Mouse (Mus musculus): ENCODE measurements around the gene Apbb1. TPM values are rescaled to one million over a fixed set of nuclear protein-coding genes. Genes with fewer than 3 reads are reported as not detected.

Apbb1 gene
- polyA plus RNA-seq, 1 experiment, result 16.0 TPM

DNA sequence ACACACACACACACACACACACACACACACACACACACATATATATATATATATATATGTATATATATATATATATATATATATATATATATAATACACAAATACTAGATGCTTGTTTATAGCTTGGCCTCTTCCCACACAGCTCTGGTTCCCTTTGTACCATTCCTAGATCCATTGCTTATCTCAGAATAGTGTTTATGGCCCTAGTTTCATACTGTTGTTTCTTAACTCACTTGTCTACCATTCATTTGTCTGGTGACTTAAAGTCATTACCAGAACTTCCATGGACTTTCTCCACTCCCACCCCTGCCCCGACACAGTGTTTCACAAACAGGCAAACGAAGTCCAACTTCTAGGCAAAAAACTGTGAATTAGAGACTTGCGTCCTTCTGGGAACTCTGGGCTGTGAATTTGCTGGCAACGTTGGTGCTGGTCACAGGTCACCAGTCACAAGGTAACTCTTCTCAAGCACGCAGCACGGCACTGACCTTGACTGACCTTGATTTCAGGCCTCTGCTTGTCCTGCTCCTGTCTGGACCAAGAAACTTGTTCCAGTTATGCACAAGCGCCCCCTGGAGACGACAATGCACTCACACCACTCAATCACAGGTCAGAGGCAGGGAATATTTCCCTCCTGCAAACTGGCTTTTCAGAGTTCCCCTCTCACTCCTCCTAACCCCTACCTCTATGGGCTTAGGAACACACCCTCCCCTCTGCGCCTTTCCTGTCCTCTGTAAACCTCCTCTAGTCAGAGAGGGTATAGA, 21.6 kb upstream of the Apbb1 start:
- H3K9me3 ChIP-seq (replicated peaks; ENCODE audit: control insufficient read depth, insufficient read depth, low read length, poor library complexity, severe bottlenecking), result no peaks in the 10 kb centered on the region
- TF ChIP-seq CTCF (IDR thresholded peaks at IDR 0.05; ENCODE audit: low read depth, low read length), result peak; percentile 85
- TF ChIP-seq POLR2A (IDR thresholded peaks at IDR 0.05; ENCODE audit: insufficient read depth, low read length), result no peak
- TF ChIP-seq EP300 (IDR thresholded peaks at IDR 0.05; ENCODE audit: insufficient read depth, low read depth, low read length), result 0 out of 2 replicates have a peak, but pooled peaks have one; percentile 73
- no peak overlapping the region for H3K4me3 ChIP-seq (ENCODE audit: low read depth, low read length)
- no peaks in the 10 kb centered on the region for H3K4me1 ChIP-seq (ENCODE audit: control insufficient read depth, insufficient read depth, low read length)
- no peaks in the 10 kb centered on the region for H3K36me3 ChIP-seq (ENCODE audit: control insufficient read depth, insufficient read depth, low read length, poor library complexity, severe bottlenecking)
- H3K27ac ChIP-seq (ENCODE audit: insufficient read depth, low read length), result no peak overlapping the region
- H3K9ac ChIP-seq (ENCODE audit: low read depth, poor library complexity, severe bottlenecking), result no peak overlapping the region
- H3K27me3 ChIP-seq (ENCODE audit: control insufficient read depth, insufficient read depth, low read length, poor library complexity, severe bottlenecking), result no peaks in the 10 kb centered on the region

DNA sequence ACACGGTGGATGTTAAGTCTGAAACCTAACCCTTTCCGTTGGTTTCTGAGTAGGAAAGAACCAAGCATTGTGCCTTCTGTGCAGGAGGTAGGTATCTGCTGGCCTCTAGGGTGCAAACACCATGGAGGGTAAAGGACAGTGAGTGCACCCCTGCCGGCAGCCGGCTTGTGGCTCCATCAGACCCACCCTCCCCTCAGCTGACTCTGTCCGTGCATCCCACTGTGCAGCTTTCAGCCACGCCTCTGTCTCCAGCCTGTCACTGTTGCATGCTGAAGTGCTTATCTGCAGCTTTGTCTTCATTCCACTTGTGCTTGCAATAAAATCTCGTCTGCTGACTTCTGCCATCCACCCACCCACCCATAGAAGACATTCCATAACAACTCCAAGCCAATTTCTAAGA, 8.6 kb upstream of the Apbb1 start:
- no peak overlapping the region for H3K9ac ChIP-seq (ENCODE audit: low read depth, poor library complexity, severe bottlenecking)
- no peaks in the 10 kb centered on the region for H3K27me3 ChIP-seq (ENCODE audit: control insufficient read depth, insufficient read depth, low read length, poor library complexity, severe bottlenecking)
- no peaks in the 10 kb centered on the region for H3K36me3 ChIP-seq (ENCODE audit: control insufficient read depth, insufficient read depth, low read length, poor library complexity, severe bottlenecking)

DNA sequence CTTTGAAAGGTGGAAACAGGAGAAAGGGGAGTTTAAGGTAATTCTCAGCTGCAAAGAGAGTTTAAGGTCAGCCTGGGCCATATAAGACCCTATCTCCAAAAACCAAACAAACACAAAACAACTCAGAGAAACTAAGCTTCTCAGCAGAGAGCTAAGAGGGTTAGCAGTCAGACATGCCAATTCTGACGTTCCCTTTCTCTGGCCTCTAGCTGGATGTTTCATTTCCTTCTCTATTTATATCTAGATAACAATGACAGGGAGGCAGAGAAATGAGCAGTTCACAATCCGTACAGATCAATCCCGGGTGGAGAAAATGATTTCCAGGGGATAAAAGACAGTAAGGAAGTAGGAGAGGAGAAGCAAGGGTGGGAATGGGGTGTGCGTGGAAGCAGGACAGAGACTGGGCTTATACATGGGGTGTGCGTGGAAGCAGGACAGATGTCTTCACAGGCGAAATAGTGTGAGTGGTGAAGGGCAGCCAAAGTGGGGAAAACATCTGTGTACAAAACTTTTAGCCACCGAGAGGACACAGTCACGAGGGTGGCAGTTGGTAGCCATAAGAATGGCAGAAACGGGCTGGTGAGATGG, 7.0 kb upstream of the Apbb1 start:
- TF ChIP-seq EP300 (IDR thresholded peaks at IDR 0.05; ENCODE audit: insufficient read depth, low read depth, low read length) (no peak), CTCF (IDR thresholded peaks at IDR 0.05; ENCODE audit: low read depth, low read length) (no peak), POLR2A (IDR thresholded peaks at IDR 0.05; ENCODE audit: insufficient read depth, low read length) (no peak)
- Histone ChIP-seq H3K36me3 (ENCODE audit: control insufficient read depth, insufficient read depth, low read length, poor library complexity, severe bottlenecking) (no peaks in the 10 kb centered on the region), H3K4me1 (ENCODE audit: control insufficient read depth, insufficient read depth, low read length) (no peaks in the 10 kb centered on the region), H3K27me3 (ENCODE audit: control insufficient read depth, insufficient read depth, low read length, poor library complexity, severe bottlenecking) (no peaks in the 10 kb centered on the region), H3K9ac (ENCODE audit: low read depth, poor library complexity, severe bottlenecking) (no peak overlapping the region), H3K27ac (ENCODE audit: insufficient read depth, low read length) (no peak overlapping the region), H3K9me3 (replicated peaks; ENCODE audit: control insufficient read depth, insufficient read depth, low read length, poor library complexity, severe bottlenecking) (no peaks in the 10 kb centered on the region), H3K4me3 (ENCODE audit: low read depth, low read length) (no peak overlapping the region)

More for the DNA sequence above, 8.6 kb upstream of the Apbb1 start:
- Histone ChIP-seq H3K4me1 (ENCODE audit: control insufficient read depth, insufficient read depth, low read length) (no peaks in the 10 kb centered on the region), H3K4me3 (ENCODE audit: low read depth, low read length) (no peak overlapping the region), H3K9me3 (replicated peaks; ENCODE audit: control insufficient read depth, insufficient read depth, low read length, poor library complexity, severe bottlenecking) (no peaks in the 10 kb centered on the region), H3K27ac (ENCODE audit: insufficient read depth, low read length) (no peak overlapping the region)
- TF ChIP-seq POLR2A (IDR thresholded peaks at IDR 0.05; ENCODE audit: insufficient read depth, low read length) (no peak), EP300 (IDR thresholded peaks at IDR 0.05; ENCODE audit: insufficient read depth, low read depth, low read length) (peak; percentile 33; the same call in 1 of the 2 replicates)

DNA sequence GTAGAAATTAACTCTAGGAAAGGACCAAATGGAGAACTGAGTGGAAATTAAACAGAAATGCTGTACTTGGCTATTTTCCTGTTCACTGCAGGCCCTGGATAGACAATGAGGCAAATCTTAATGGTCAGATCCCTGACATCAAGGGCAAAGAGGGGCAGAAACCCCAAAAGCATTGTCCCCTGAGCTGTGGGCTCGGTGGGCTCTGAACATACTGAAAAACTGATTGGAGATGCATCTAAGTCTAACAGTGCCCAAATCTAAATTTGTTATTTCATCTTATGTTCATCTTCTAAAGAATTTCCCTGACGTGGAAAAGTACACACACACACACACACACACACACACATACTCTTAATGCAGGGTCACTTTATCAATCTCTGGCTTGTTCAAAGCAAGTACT, 506 bp upstream of the Apbb1 start:
- no peaks in the 10 kb centered on the region; the same call in 1 of the 2 replicates for H3K27me3 ChIP-seq (ENCODE audit: control insufficient read depth, insufficient read depth, low read length, poor library complexity, severe bottlenecking)
- H3K27ac ChIP-seq (ENCODE audit: insufficient read depth, low read length), result no peak overlapping the region
- no peaks in the 10 kb centered on the region for H3K4me1 ChIP-seq (ENCODE audit: control insufficient read depth, insufficient read depth, low read length)
- H3K9ac ChIP-seq (ENCODE audit: low read depth, poor library complexity, severe bottlenecking), result no peak overlapping the region
- H3K9me3 ChIP-seq (replicated peaks; ENCODE audit: control insufficient read depth, insufficient read depth, low read length, poor library complexity, severe bottlenecking), result no peaks in the 10 kb centered on the region
- H3K4me3 ChIP-seq (ENCODE audit: low read depth, low read length), result no peak overlapping the region
- no peak for TF ChIP-seq CTCF (IDR thresholded peaks at IDR 0.05; ENCODE audit: low read depth, low read length)
- no peaks in the 10 kb centered on the region for H3K36me3 ChIP-seq (ENCODE audit: control insufficient read depth, insufficient read depth, low read length, poor library complexity, severe bottlenecking)

DNA sequence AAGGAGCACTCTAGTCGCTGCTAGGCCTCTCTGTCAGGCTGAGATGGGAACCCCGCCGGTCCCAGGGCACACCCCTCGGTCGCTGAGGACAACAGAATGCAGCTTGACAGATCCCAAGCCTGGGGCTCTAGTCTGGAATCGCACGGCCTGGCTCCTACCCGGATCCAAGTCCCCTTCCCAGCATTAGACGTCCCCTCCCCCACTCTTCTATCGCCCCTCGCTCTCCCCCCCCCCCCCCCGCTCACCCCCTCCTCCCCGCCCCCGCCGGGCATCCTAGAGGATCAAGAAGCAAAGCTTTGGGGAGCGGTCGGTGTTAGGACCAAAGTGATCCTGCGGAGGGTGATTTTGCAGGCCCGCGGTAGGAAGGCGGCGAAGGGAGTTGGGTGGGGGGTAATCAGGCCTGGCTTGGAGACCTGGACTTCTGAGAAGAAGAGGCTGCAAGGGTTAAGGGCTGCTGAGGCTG, 795 bp downstream of the Apbb1 start:
- no peaks in the 10 kb centered on the region for H3K36me3 ChIP-seq (ENCODE audit: control insufficient read depth, insufficient read depth, low read length, poor library complexity, severe bottlenecking)
- no peaks in the 10 kb centered on the region; the same call in 1 of the 2 replicates for H3K27me3 ChIP-seq (ENCODE audit: control insufficient read depth, insufficient read depth, low read length, poor library complexity, severe bottlenecking)
- no peak overlapping the region for H3K27ac ChIP-seq (ENCODE audit: insufficient read depth, low read length)
- H3K4me3 ChIP-seq (ENCODE audit: low read depth, low read length), result peak overlapping the region; percentile 90
- TF ChIP-seq CTCF (IDR thresholded peaks at IDR 0.05; ENCODE audit: low read depth, low read length) (no peak), POLR2A (IDR thresholded peaks at IDR 0.05; ENCODE audit: insufficient read depth, low read length) (no peak)
- H3K9me3 ChIP-seq (replicated peaks; ENCODE audit: control insufficient read depth, insufficient read depth, low read length, poor library complexity, severe bottlenecking), result no peaks in the 10 kb centered on the region
- H3K9ac ChIP-seq (ENCODE audit: low read depth, poor library complexity, severe bottlenecking), result peak overlapping the region; percentile 13
- no peaks in the 10 kb centered on the region for H3K4me1 ChIP-seq (ENCODE audit: control insufficient read depth, insufficient read depth, low read length)

DNA sequence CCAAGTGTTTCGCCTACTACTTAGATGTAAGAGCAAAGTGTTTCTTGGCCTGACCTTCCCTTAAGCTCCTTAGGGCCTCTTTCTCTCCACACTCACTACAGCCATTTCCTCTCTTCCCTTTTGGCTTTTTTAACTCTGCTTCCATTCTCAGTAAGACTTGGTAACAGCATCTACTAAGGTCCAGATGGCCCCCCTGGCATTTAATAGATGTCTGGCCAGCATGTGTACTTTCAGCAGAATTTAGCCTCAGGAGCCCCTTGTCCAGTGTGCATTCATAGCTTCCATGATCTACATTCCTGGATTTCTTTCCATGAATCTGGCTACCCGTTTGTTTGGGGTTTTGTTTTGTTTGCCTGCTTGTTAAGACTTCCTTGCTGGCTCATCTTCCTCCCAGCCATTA, 3.0 kb downstream of the Apbb1 start:
- Histone ChIP-seq H3K27me3 (ENCODE audit: control insufficient read depth, insufficient read depth, low read length, poor library complexity, severe bottlenecking) (no peaks in the 10 kb centered on the region; the same call in 1 of the 2 replicates), H3K4me3 (ENCODE audit: low read depth, low read length) (no peak overlapping the region), H3K27ac (ENCODE audit: insufficient read depth, low read length) (no peak overlapping the region), H3K9ac (ENCODE audit: low read depth, poor library complexity, severe bottlenecking) (no peak overlapping the region), H3K4me1 (ENCODE audit: control insufficient read depth, insufficient read depth, low read length) (no peaks in the 10 kb centered on the region), H3K9me3 (replicated peaks; ENCODE audit: control insufficient read depth, insufficient read depth, low read length, poor library complexity, severe bottlenecking) (no peaks in the 10 kb centered on the region), H3K36me3 (ENCODE audit: control insufficient read depth, insufficient read depth, low read length, poor library complexity, severe bottlenecking) (no peaks in the 10 kb centered on the region)
- TF ChIP-seq CTCF (IDR thresholded peaks at IDR 0.05; ENCODE audit: low read depth, low read length) (no peak), POLR2A (IDR thresholded peaks at IDR 0.05; ENCODE audit: insufficient read depth, low read length) (no peak), EP300 (IDR thresholded peaks at IDR 0.05; ENCODE audit: insufficient read depth, low read depth, low read length) (no peak)

All from ES-Bruce4 (cell line).